Mouse (Mus musculus) stomach, postnatal 0 days (tissue): Measurements from ENCODE around the gene Tbc1d23.

Experiments
- CTCF ChIP-seq: IDR thresholded peaks from 2 replicates; pipeline ENCODE4 v1.5.1; 2016; ENCODE audit warnings: antibody characterized with exemption, low read depth, mild to moderate bottlenecking, moderate library complexity
- EP300 ChIP-seq: optimal IDR thresholded peaks from 2 replicates; pipeline ENCODE3; 2016; ENCODE audit warnings: antibody characterized with exemption

GRCm38 (mm10) chr16:57127825-57128224, 103.5 kb downstream of the Tbc1d23 start:
- TF ChIP-seq CTCF (no peak), EP300 (no peak)
